Mouse (Mus musculus): ENCODE measurements around the gene Krtap13. TPM values are rescaled to one million over a fixed set of nuclear protein-coding genes. Genes with fewer than 3 reads are reported as not detected.

Gene Krtap13
- polyA plus RNA-seq, 1 experiment from 2014 or later: not detected

DNA sequence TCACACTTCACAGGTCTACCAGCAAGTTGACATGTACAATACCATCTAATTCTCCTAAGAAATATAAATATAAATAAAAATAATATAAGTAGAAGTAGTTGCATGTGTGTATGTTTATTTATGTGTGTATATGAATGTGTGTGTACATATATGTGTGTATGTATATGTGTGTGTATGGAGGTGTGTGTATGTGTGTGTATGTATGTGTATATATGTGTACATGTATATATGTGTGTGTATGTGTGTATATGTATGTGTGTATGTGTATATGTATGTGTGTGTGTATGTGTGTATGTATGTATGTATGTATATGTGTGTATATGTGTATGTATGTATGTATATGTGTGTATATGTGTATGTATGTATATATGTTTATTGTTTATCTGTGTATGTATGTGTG is 34.9 kb downstream of the Krtap13 start:
- Histone ChIP-seq H3K9me3 (ENCODE audit: control insufficient read depth, low read length) (no peaks in the 10 kb centered on the region), H3K36me3 (ENCODE audit: control insufficient read depth, insufficient read depth, low read length) (no peaks in the 10 kb centered on the region), H3K27me3 (replicated peaks; ENCODE audit: control insufficient read depth, insufficient read depth, low read length) (no peaks in the 10 kb centered on the region), H3K4me1 (ENCODE audit: control insufficient read depth, insufficient read depth, low read length) (no peaks in the 10 kb centered on the region), H3K27ac (ENCODE audit: low read length) (no peak overlapping the region), H3K4me2 (ENCODE audit: low read depth, low read length) (no peak overlapping the region), H3K4me3 (ENCODE audit: low read length) (no peak overlapping the region), H3K9ac (ENCODE audit: low read depth, low read length) (no peak overlapping the region)
- no peak for ATAC-seq

DNA sequence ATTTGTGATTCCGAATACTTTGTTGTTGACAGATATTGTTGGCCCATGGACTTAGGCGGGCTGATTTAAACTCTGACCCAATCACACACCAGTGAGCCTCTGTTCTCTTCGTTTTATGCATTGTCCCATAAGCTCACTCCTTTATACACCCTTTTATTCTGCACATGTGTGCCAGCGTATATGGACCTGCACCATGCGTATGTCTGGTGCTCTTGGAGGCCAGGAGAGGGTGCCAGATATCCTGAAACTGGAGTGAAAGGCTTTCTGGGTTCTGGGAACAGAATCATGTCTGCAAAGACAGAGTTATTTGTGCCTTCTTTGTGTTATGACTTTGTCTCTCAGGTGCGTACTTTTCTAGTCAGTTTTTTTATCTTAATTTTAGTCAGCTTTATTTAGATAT is 40.2 kb downstream of the Krtap13 start:
- Histone ChIP-seq H3K4me2 (ENCODE audit: low read depth, low read length) (no peak overlapping the region), H3K27ac (ENCODE audit: low read length) (no peak overlapping the region), H3K27me3 (replicated peaks; ENCODE audit: control insufficient read depth, insufficient read depth, low read length) (no peaks in the 10 kb centered on the region), H3K9me3 (ENCODE audit: control insufficient read depth, low read length) (no peaks in the 10 kb centered on the region), H3K9ac (ENCODE audit: low read depth, low read length) (no peak overlapping the region), H3K36me3 (ENCODE audit: control insufficient read depth, insufficient read depth, low read length) (no peaks in the 10 kb centered on the region), H3K4me3 (ENCODE audit: low read length) (no peak overlapping the region), H3K4me1 (ENCODE audit: control insufficient read depth, insufficient read depth, low read length) (0 out of 2 replicates have a peak, but pooled peaks cover 4% of the 10 kb centered on the region)
- peak; percentile 71 for ATAC-seq
- WGBS: 81% methylated on average over 6 of the region's 6 CpGs

DNA sequence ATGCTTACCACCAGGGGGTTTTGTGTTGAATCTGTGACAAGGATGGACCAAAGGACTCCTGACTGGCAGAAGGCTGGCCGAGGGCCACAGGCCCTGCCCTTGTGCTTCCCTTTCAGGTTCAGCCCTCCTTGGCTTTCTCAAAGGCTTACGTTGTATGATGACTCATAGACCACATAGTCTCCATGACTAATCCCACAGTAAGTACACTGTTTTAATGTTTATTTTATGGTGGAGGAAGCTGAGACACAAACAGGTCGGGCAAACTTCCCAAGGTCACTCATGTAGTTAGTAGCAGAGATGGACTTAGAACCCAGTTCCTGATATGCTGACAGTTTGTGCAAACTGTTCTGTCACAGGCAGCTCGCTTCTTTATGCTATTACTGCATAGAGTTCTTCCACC is 40.7 kb downstream of the Krtap13 start:
- no peak overlapping the region for H3K9ac ChIP-seq (ENCODE audit: low read depth, low read length)
- no peak overlapping the region for H3K4me2 ChIP-seq (ENCODE audit: low read depth, low read length)
- H3K9me3 ChIP-seq (ENCODE audit: control insufficient read depth, low read length): no peaks in the 10 kb centered on the region
- WGBS: 53% methylated on average over 4 of the region's 4 CpGs
- H3K4me1 ChIP-seq (ENCODE audit: control insufficient read depth, insufficient read depth, low read length): 0 out of 2 replicates have a peak, but pooled peaks cover 4% of the 10 kb centered on the region
- H3K36me3 ChIP-seq (ENCODE audit: control insufficient read depth, insufficient read depth, low read length): no peaks in the 10 kb centered on the region
- H3K4me3 ChIP-seq (ENCODE audit: low read length): no peak overlapping the region
- ATAC-seq: peak; percentile 94
- H3K27ac ChIP-seq (ENCODE audit: low read length): no peak overlapping the region
- H3K27me3 ChIP-seq (replicated peaks; ENCODE audit: control insufficient read depth, insufficient read depth, low read length): no peaks in the 10 kb centered on the region

DNA sequence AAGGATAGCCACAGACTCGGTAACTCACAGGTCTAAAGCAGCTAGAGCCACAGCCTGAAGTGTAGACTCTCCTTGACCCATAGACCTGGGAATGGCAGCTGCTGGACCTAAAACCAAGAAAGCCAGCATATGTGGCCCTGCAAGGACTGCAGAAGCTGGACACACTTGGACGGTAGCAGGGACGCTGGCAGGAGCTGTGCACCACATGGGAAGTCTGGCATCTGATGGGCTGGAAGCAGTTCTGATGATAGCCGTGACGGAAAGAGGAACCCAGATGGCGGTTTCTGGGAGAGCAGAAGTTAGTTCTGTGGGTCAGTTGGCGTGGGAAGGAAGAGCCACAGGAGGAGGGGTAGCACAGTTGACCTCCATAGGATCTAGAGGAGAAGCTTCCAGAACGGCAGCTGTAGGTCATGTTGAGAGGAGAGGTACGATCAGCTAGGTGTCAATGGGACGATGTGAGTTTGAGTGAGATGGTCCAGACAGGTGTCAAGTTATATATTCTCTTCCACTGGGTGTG is 43.9 kb downstream of the Krtap13 start, which contains the start of gene 2310061N02Rik:
2310061N02Rik (minus strand) TSS at position 467 of the 517 bp plus-strand sequence.
- WGBS: 93% methylated on average over 10 of the region's 10 CpGs
- Histone ChIP-seq H3K36me3 (ENCODE audit: control insufficient read depth, insufficient read depth, low read length) (no peaks in the 10 kb centered on the region), H3K27ac (ENCODE audit: low read length) (no peak within 1 kb of the TSS), H3K4me2 (ENCODE audit: low read depth, low read length) (no peak within 1 kb of the TSS), H3K4me1 (ENCODE audit: control insufficient read depth, insufficient read depth, low read length) (0 out of 2 replicates have a peak, but pooled peaks cover 4% of the 10 kb centered on the region), H3K9ac (ENCODE audit: low read depth, low read length) (no peak within 1 kb of the TSS), H3K4me3 (ENCODE audit: low read length) (no peak within 1 kb of the TSS), H3K27me3 (replicated peaks; ENCODE audit: control insufficient read depth, insufficient read depth, low read length) (no peaks in the 10 kb centered on the region), H3K9me3 (ENCODE audit: control insufficient read depth, low read length) (no peaks in the 10 kb centered on the region)
- no peak for ATAC-seq

DNA sequence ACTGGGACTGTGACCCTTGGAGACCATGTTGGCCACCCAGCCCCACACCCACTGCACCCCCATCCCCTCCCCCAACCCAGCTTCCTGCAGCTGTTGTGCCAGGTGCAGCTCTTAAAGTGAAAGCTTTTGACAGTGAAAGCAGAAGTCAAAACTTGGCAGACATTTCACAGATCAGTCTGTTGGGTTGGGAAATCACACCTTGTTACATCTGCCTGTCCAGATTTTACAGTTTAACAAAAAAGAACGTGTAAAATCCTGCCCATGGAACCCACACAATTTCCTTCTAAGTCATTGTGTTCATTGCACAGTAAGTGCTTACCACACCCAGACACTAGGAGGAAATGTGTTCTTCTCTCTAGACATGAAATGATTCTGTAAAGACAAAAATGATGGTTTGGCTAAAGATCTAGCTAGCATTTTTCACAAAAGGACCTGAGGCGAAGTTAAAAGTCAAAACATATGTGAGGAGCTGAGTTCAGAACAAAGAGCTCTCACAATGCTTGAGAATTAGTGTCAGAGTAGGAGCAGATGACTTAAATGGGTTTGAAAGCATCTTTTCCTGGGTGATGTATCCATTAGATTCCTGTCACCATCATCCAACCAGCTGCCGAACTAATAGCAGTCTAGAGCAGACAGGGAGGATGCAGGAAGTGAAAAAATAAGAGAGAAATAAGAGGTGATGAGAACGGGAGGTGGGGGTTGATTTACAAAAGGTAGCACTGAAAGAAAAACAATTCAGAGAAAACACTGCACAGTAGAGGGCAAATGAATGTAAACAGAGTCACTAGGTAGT is 50.2 kb downstream of the Krtap13 start:
- Histone ChIP-seq H3K9me3 (ENCODE audit: control insufficient read depth, low read length) (no peaks in the 10 kb centered on the region), H3K4me3 (ENCODE audit: low read length) (no peak overlapping the region), H3K27me3 (replicated peaks; ENCODE audit: control insufficient read depth, insufficient read depth, low read length) (no peaks in the 10 kb centered on the region), H3K9ac (ENCODE audit: low read depth, low read length) (no peak overlapping the region), H3K27ac (ENCODE audit: low read length) (no peak overlapping the region), H3K36me3 (ENCODE audit: control insufficient read depth, insufficient read depth, low read length) (no peaks in the 10 kb centered on the region), H3K4me1 (ENCODE audit: control insufficient read depth, insufficient read depth, low read length) (no peaks in the 10 kb centered on the region), H3K4me2 (ENCODE audit: low read depth, low read length) (no peak overlapping the region)
- no peak for ATAC-seq
- 52% methylated on average over 4 of the region's 4 CpGs for WGBS

Other genes with a start within 250 kb of the Krtap13 start
- not detected in 2 replicates for gene Cldn17, start 244.7 kb downstream of the Krtap13 start, polyA plus RNA-seq (2015; fragmentation: Nextera tagmentation; extraction: Ambion mirVana)
- 107 and 111 TPM in 2 replicates for gene Cldn8, start 188.5 kb downstream of the Krtap13 start, polyA plus RNA-seq (2015; fragmentation: Nextera tagmentation; extraction: Ambion mirVana)
- gene Krtap24-1, start 139.4 kb downstream of the Krtap13 start, polyA plus RNA-seq (2015; fragmentation: Nextera tagmentation; extraction: Ambion mirVana): not detected in 2 replicates
- not detected in 2 replicates for gene 2310079G19Rik, start 124.0 kb downstream of the Krtap13 start, polyA plus RNA-seq (2015; fragmentation: Nextera tagmentation; extraction: Ambion mirVana)
- gene Krtap26-1, start 103.8 kb downstream of the Krtap13 start, polyA plus RNA-seq (2015; fragmentation: Nextera tagmentation; extraction: Ambion mirVana): 0.28 TPM in 1 of 2 replicates, not detected in the other
- not detected in 2 replicates for gene Krtap27-1, start 80.0 kb downstream of the Krtap13 start, polyA plus RNA-seq (2015; fragmentation: Nextera tagmentation; extraction: Ambion mirVana)
- not detected in 2 replicates for gene 2310061N02Rik, start 43.7 kb downstream of the Krtap13 start, polyA plus RNA-seq (2015; fragmentation: Nextera tagmentation; extraction: Ambion mirVana)
- gene Krtap13-1, start 22.8 kb downstream of the Krtap13 start, polyA plus RNA-seq (2015; fragmentation: Nextera tagmentation; extraction: Ambion mirVana): not detected in 2 replicates
- gene 2310034C09Rik, start 7.2 kb upstream of the Krtap13 start, polyA plus RNA-seq (2015; fragmentation: Nextera tagmentation; extraction: Ambion mirVana): 0.34 TPM in 1 of 2 replicates, not detected in the other
- gene 2310057N15Rik, start 22.6 kb upstream of the Krtap13 start, polyA plus RNA-seq (2015; fragmentation: Nextera tagmentation; extraction: Ambion mirVana): not detected in 2 replicates
- gene Gm5965, start 26.3 kb upstream of the Krtap13 start, polyA plus RNA-seq (2015; fragmentation: Nextera tagmentation; extraction: Ambion mirVana): not detected in 2 replicates
- not detected in 2 replicates for gene Gm20741, start 60.6 kb upstream of the Krtap13 start, polyA plus RNA-seq (2015; fragmentation: Nextera tagmentation; extraction: Ambion mirVana)
- gene Krtap15, start 68.6 kb upstream of the Krtap13 start, polyA plus RNA-seq (2015; fragmentation: Nextera tagmentation; extraction: Ambion mirVana): not detected in 2 replicates
- not detected in 2 replicates for gene Krtap14, start 74.5 kb upstream of the Krtap13 start, polyA plus RNA-seq (2015; fragmentation: Nextera tagmentation; extraction: Ambion mirVana)
- not detected in 2 replicates for gene Krtap19-1, start 117.8 kb upstream of the Krtap13 start, polyA plus RNA-seq (2015; fragmentation: Nextera tagmentation; extraction: Ambion mirVana)
- not detected in 2 replicates for gene Krtap19-2, start 122.6 kb upstream of the Krtap13 start, polyA plus RNA-seq (2015; fragmentation: Nextera tagmentation; extraction: Ambion mirVana)
- gene Krtap19-3, start 126.4 kb upstream of the Krtap13 start, polyA plus RNA-seq (2015; fragmentation: Nextera tagmentation; extraction: Ambion mirVana): not detected in 2 replicates
- gene Krtap19-4, start 133.5 kb upstream of the Krtap13 start, polyA plus RNA-seq (2015; fragmentation: Nextera tagmentation; extraction: Ambion mirVana): not detected in 2 replicates
- gene Krtap19-5, start 144.8 kb upstream of the Krtap13 start, polyA plus RNA-seq (2015; fragmentation: Nextera tagmentation; extraction: Ambion mirVana): not detected in 2 replicates
- not detected in 2 replicates for gene Krtap19-9b, start 180.6 kb upstream of the Krtap13 start, polyA plus RNA-seq (2015; fragmentation: Nextera tagmentation; extraction: Ambion mirVana)
- not detected in 2 replicates for gene Krtap16-3, start 211.2 kb upstream of the Krtap13 start, polyA plus RNA-seq (2015; fragmentation: Nextera tagmentation; extraction: Ambion mirVana)